Mouse (Mus musculus): ENCODE data around the gene Cenpu. TPM values are rescaled to one million over a fixed set of nuclear protein-coding genes. Genes with fewer than 3 reads are reported as not detected.

Cenpu gene
- 10 to 100 TPM in 21 of 26 experiments, 1 to 10 TPM in 5; 2.1 to 59.2 (median 31.3) TPM for total RNA-seq (2018; cell fraction: chromatin; rRNA removed)
- total RNA-seq (2018; cell fraction: cytosol; rRNA removed) = 1 to 10 TPM; 3.5 to 7.6 (median 6.0) TPM
- total RNA-seq (2018; cell fraction: nucleus; rRNA removed) = 10 to 100 TPM in 15 of 26 experiments, 1 to 10 TPM in 11; 4.0 to 35.7 (median 10.8) TPM
- polyA plus RNA-seq (2018) = 5.9 to 18.6 TPM (median 9.6 TPM) in 3 replicates

DNA sequence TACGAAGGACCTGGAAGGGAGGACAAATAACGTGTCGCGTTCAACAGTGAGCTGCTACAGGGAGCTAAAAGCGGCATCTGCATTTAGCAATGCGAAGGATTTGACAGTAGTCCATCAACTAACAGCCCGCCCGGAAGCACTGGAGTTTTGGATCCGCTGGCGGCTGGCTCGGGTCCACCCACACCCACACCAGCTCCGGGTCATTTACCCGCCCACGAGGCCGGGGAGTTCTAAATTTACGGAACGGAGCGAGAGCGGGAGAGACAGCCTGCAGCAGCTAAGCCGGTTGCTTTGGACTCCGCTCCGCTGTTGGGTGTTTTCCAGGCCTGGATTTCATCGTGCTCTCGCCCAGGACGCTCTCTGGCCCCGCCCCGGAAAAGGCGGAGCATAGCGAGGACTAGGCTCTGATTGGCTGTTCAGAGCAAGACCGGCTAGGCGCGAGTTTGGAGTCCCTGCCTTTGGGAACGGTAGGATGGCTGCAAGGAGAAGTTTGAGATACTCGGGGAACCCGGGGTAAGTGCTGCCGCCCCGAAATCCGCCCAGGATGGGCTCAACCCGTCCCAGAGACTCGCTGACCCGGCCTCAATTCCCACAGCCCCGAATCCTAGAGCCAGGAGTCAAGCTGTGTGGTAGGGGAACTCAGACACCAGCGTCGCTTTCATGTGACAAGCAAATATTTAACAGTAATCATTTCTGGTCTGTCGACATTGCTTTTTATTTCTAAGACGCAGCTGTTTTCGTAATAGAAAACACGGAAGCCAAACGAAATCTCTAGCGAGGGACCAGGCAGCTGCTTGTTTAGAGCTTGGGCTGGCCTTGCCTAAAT lies at the start of gene Cenpu:
Gene Cenpu, plus strand, starts transcription at position 414 of the 826 bp plus-strand sequence.
- Histone ChIP-seq H3K4me3 (ENCODE audit: inconsistent target) (peak within 1 kb of the TSS; percentile 85), H3K27ac (peak within 1 kb of the TSS; percentile 81), H3K79me2 (ENCODE audit: inconsistent target) (peaks cover 24% of the 10 kb centered on the region), H3K36me3 (ENCODE audit: inconsistent target) (peaks cover 6% of the 10 kb centered on the region; the same call in 1 of the 2 replicates)
- under 1% methylated on average over 50 of the region's 50 CpGs for WGBS (ENCODE audit: missing documents)

DNA sequence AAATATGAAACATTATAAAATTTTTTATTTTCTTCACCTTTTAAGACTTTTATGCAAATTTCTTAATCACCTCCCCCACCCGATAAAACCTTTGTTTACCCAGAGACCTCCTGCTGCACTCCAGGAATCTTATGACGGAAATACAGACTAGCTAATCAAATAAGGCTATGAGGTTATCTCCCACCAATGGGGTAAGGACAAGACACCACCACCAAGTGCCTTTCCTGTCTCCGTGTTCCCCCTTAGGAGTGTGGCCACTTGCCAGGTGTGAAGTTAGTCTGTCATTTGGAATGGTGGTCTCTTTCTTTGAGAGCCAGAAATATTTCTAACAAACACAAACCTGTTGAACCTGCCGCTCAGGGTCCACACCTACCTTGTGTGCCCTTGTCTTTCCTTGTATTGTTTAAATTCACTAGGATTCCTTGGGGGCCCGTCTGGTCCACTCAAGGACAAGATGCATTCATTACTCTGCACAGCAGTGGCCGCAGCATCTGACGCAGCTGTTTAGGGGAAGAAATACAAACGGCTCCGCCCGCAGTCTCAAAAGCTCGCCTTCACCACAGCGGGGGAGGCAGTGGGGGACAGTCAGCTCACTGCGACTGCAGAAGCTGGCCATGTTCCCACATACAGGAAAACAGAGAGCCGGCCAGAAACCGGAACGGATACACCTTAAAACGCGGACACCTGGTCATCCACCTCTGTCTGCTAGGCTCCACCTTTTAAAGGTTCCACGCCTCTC lies 49.3 kb upstream of the Cenpu start:
- Histone ChIP-seq H3K27ac (no peak overlapping the region), H3K36me3 (ENCODE audit: inconsistent target) (no peaks in the 10 kb centered on the region), H3K4me3 (ENCODE audit: inconsistent target) (no peak overlapping the region), H3K79me2 (ENCODE audit: inconsistent target) (peaks cover 10% of the 10 kb centered on the region; the same call in 1 of the 2 replicates)
- WGBS (ENCODE audit: missing documents) = 93% methylated on average over 19 of the region's 19 CpGs

GRCm38 (mm10) chr8:46503072-46503695 lies 48.6 kb upstream of the Cenpu start:
- Histone ChIP-seq H3K36me3 (ENCODE audit: inconsistent target) (no peaks in the 10 kb centered on the region), H3K27ac (no peak overlapping the region), H3K4me3 (ENCODE audit: inconsistent target) (no peak overlapping the region), H3K79me2 (ENCODE audit: inconsistent target) (peaks cover 7% of the 10 kb centered on the region; the same call in 1 of the 2 replicates)
- WGBS (ENCODE audit: missing documents) = 94% methylated on average over 10 of the region's 12 CpGs

DNA sequence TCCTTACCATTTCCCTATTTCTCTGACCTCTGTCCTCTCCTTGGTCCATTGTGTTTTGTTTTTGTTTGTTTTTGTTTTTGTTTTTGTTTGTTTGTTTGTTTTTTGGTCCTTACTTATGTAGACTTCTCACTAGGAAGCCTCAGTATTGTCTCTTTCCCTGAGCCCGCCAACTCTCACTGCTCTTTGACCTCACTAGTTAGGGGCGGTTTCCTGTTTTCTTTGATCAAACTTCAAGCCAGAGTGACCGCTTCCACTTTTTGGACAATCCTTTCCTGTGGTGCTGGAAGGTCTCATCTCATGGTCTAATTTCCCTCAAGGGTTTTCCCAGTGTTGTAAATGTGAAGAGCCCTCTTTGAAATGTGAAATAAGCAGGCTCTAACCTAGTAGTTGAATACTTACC lies 47.6 kb upstream of the Cenpu start:
- 61% methylated on average over 3 of the region's 3 CpGs for WGBS (ENCODE audit: missing documents)
- no peaks in the 10 kb centered on the region for H3K36me3 ChIP-seq (ENCODE audit: inconsistent target)
- no peak overlapping the region for H3K27ac ChIP-seq
- H3K4me3 ChIP-seq (ENCODE audit: inconsistent target) = no peak overlapping the region
- no peaks in the 10 kb centered on the region; the same call in 1 of the 2 replicates for H3K79me2 ChIP-seq (ENCODE audit: inconsistent target)

GRCm38 (mm10) chr8:46508488-46509395 lies 43.1 kb upstream of the Cenpu start:
- no peaks in the 10 kb centered on the region for H3K79me2 ChIP-seq (ENCODE audit: inconsistent target)
- H3K4me3 ChIP-seq (ENCODE audit: inconsistent target) = no peak overlapping the region
- H3K36me3 ChIP-seq (ENCODE audit: inconsistent target) = peaks cover 23% of the 10 kb centered on the region
- H3K27ac ChIP-seq = 0 out of 2 replicates have a peak overlapping the region, but pooled peaks have one; percentile 7
- 45% methylated on average over 14 of the region's 14 CpGs for WGBS (ENCODE audit: missing documents)

GRCm38 (mm10) chr8:46509474-46509873 lies 42.4 kb upstream of the Cenpu start:
- H3K36me3 ChIP-seq (ENCODE audit: inconsistent target) = peaks cover 30% of the 10 kb centered on the region
- no peak overlapping the region for H3K4me3 ChIP-seq (ENCODE audit: inconsistent target)
- 88% methylated on average over 3 of the region's 3 CpGs for WGBS (ENCODE audit: missing documents)
- H3K27ac ChIP-seq = no peak overlapping the region
- no peaks in the 10 kb centered on the region for H3K79me2 ChIP-seq (ENCODE audit: inconsistent target)

DNA sequence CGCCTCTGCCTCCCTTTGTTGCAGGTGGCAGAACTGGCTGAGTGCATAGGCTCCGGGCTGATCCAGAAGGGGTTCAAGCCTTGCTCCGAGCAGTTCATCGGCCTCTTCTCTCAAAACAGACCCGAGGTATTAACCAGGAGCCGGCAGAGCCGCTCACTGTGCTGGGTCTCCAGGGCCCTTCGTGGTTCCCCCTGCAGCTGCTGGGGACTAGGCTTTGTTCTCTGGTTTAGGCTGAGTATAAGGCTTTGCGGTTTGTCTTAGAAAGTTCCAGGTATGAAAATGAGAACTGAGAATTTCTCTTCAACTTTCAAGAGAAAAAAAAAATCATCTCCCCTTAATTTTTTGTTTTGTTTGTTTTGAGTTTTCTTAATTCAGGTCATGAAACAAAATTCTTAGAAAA lies 40.5 kb upstream of the Cenpu start:
- H3K79me2 ChIP-seq (ENCODE audit: inconsistent target) = no peaks in the 10 kb centered on the region
- H3K27ac ChIP-seq = no peak overlapping the region
- H3K36me3 ChIP-seq (ENCODE audit: inconsistent target) = peaks cover 41% of the 10 kb centered on the region
- WGBS (ENCODE audit: missing documents) = 87% methylated on average over 9 of the region's 9 CpGs
- H3K4me3 ChIP-seq (ENCODE audit: inconsistent target) = no peak overlapping the region

- 78% methylated on average over 8 of the region's 8 CpGs for WGBS (ENCODE audit: missing documents)
- Histone ChIP-seq H3K79me2 (ENCODE audit: inconsistent target) (no peaks in the 10 kb centered on the region), H3K27ac (no peak overlapping the region), H3K36me3 (ENCODE audit: inconsistent target) (peaks cover 41% of the 10 kb centered on the region), H3K4me3 (ENCODE audit: inconsistent target) (no peak overlapping the region)
Measured at GRCm38 (mm10) chr8:46512538-46512937, 39.3 kb upstream of the Cenpu start.

- no peak overlapping the region for H3K27ac ChIP-seq
- no peak overlapping the region for H3K4me3 ChIP-seq (ENCODE audit: inconsistent target)
- 100% methylated on average over 1 of the region's 1 CpGs for WGBS (ENCODE audit: missing documents)
- H3K36me3 ChIP-seq (ENCODE audit: inconsistent target) = peaks cover 52% of the 10 kb centered on the region
- H3K79me2 ChIP-seq (ENCODE audit: inconsistent target) = no peaks in the 10 kb centered on the region
Measured at GRCm38 (mm10) chr8:46514027-46514426, 37.8 kb upstream of the Cenpu start.

DNA sequence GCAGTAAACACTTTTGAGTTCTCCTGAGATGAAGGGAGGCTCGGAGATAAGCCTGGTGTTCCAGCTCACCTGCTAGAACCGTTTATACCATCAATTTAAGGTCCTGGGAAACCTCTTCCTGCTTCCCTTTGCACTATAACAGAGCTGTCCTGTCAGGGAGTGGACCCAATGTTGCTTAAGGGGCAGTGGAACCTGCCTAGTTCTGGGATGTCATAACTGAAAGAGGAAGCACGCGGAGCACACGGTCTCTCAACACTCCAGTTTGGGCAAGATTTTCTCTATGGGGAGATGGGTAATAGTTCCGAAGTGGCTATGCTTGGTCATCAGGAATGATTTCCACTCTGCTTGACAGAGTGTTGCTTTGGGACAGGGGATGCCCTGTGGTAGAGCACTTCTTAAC lies 31.2 kb upstream of the Cenpu start:
- WGBS (ENCODE audit: missing documents) = 35% methylated on average over 6 of the region's 6 CpGs
- H3K27ac ChIP-seq = no peak overlapping the region
- H3K36me3 ChIP-seq (ENCODE audit: inconsistent target) = peaks cover 48% of the 10 kb centered on the region
- H3K79me2 ChIP-seq (ENCODE audit: inconsistent target) = no peaks in the 10 kb centered on the region
- H3K4me3 ChIP-seq (ENCODE audit: inconsistent target) = no peak overlapping the region

DNA sequence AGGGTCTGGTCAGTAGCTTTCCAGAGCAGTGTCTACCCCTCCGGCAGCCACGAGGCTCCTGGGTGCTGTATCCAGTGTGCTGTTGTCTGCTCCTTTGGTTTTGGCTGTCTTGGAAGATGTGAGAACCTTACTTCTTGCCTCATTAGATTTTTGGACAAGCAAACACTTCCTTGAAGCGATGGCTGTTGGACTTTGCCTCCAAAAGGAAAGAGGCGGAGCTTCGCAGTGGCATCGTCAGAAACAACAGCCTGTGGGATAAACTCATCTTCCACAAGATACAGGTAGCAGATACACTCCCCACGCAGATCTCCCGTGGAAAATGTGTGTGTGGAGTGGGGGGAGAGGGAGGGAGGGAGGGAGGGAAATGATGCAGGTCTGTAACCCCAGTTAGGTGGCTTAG lies 25.7 kb upstream of the Cenpu start:
- 99% methylated on average over 8 of the region's 8 CpGs for WGBS (ENCODE audit: missing documents)
- Histone ChIP-seq H3K79me2 (ENCODE audit: inconsistent target) (no peaks in the 10 kb centered on the region), H3K4me3 (ENCODE audit: inconsistent target) (no peak overlapping the region), H3K27ac (no peak overlapping the region), H3K36me3 (ENCODE audit: inconsistent target) (peaks cover 50% of the 10 kb centered on the region)

- Histone ChIP-seq H3K36me3 (ENCODE audit: inconsistent target) (peaks cover 50% of the 10 kb centered on the region), H3K4me3 (ENCODE audit: inconsistent target) (no peak overlapping the region), H3K27ac (no peak overlapping the region), H3K79me2 (ENCODE audit: inconsistent target) (no peaks in the 10 kb centered on the region)
- 93% methylated on average over 10 of the region's 10 CpGs for WGBS (ENCODE audit: missing documents)
Measured at GRCm38 (mm10) chr8:46526821-46527220, 25.0 kb upstream of the Cenpu start.

DNA sequence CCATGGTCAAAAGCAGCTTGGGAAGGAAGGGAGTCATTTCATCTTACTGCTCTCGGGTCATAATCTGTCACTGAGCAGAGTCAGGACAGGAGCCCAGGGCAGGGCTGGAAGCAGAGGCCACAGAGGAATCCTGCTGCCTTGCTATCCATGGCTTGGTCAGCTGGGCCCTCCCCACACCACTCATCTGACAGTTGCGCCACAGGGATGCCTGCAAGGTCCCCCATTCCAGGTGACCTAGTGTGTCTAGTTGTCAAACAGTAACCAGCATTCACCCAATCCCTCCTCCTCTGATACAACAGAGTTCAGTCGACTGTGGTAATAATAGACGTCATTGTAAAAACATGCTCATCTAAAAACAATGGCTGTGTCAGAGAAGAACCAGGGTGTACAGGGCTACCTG lies 22.3 kb upstream of the Cenpu start:
- Histone ChIP-seq H3K36me3 (ENCODE audit: inconsistent target) (peaks cover 55% of the 10 kb centered on the region; the same call in 1 of the 2 replicates), H3K4me3 (ENCODE audit: inconsistent target) (no peak overlapping the region), H3K79me2 (ENCODE audit: inconsistent target) (no peaks in the 10 kb centered on the region), H3K27ac (no peak overlapping the region)
- 96% methylated on average over 3 of the region's 4 CpGs for WGBS (ENCODE audit: missing documents)

All from macrophage (primary cell).